Mouse (Mus musculus): ENCODE measurements around the gene Catsper3. TPM values are rescaled to one million over a fixed set of nuclear protein-coding genes. Genes with fewer than 3 reads are reported as not detected.

The Catsper3 gene
- polyA plus RNA-seq, 1 experiment, result not detected

DNA sequence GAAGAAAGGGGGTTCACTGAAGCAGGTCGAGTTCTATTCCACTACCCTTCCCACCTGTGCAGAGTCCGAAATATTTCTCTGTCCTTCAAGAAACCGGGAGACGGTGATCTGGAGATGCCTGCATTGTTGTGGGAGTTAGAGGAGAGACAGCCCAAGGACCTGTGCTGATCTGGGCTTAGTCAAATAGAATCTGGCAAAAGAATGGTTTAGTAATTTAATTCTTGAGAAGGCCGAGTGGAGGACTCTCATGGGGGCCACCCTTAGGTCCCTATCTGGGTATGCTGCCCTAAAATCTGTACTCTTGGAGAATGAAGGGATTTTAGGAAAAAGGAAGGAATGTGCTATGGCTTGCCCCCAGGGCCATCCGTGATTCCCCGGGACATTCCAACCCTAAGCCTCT lies 49.6 kb downstream of the Catsper3 start:
- no peak for TF ChIP-seq GATA1 (IDR thresholded peaks at IDR 0.05; ENCODE audit: low read length)

DNA sequence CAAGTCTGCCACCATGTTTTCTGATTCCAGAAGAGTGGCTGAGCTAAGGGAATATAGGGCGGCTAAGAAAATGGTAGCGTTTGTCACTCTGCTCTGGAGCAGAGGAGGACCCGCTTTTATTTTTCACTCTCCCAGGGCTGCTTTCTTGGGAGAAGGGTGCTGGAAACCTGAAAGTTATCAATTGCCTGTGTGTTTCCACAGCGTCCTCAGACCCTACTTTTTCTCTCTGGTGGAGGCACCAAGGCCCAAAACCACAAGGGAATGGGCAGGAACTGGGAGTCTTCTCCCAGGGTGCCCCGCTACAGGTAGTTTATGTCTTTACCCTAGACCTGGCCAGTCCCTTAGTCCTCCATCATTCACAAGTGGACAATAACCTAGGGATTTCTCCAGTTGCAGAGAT lies 50.3 kb downstream of the Catsper3 start:
- TF ChIP-seq GATA1 (IDR thresholded peaks at IDR 0.05; ENCODE audit: low read length), result no peak

- no peak for TF ChIP-seq GATA1 (IDR thresholded peaks at IDR 0.05; ENCODE audit: low read length)
Observed at GRCm38 (mm10) chr13:55835548-55836097, 51.3 kb downstream of the Catsper3 start.

DNA sequence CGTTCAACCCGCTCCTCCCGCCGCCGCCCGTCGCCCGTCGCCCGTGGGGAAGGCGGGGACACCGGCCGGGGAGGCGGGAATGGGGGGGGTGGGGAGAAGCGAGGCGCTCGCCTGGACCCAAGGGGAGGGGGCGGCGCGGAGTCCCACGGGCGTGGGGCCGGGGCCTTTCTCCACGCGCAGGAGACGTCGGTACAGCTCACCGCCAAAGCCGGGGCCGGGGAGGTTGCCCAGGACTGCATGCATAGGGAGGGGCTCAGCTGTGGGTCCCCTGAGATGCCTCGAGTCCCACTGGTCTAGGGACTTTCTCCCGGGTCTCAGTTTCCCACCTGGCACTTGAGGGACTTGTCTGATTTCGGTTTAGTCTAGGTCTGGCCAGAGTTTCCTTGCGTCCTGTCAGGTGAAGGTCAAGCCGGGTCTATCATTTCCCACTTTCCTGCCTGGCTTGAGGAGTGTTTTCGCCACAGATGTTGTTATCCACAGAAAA lies 51.8 kb downstream of the Catsper3 start, which contains the start of gene Pitx1:
TSS of gene Pitx1 (minus strand) at position 51 of the 484 bp plus-strand sequence.
- TF ChIP-seq GATA1 (IDR thresholded peaks at IDR 0.05; ENCODE audit: low read length), result no peak

DNA sequence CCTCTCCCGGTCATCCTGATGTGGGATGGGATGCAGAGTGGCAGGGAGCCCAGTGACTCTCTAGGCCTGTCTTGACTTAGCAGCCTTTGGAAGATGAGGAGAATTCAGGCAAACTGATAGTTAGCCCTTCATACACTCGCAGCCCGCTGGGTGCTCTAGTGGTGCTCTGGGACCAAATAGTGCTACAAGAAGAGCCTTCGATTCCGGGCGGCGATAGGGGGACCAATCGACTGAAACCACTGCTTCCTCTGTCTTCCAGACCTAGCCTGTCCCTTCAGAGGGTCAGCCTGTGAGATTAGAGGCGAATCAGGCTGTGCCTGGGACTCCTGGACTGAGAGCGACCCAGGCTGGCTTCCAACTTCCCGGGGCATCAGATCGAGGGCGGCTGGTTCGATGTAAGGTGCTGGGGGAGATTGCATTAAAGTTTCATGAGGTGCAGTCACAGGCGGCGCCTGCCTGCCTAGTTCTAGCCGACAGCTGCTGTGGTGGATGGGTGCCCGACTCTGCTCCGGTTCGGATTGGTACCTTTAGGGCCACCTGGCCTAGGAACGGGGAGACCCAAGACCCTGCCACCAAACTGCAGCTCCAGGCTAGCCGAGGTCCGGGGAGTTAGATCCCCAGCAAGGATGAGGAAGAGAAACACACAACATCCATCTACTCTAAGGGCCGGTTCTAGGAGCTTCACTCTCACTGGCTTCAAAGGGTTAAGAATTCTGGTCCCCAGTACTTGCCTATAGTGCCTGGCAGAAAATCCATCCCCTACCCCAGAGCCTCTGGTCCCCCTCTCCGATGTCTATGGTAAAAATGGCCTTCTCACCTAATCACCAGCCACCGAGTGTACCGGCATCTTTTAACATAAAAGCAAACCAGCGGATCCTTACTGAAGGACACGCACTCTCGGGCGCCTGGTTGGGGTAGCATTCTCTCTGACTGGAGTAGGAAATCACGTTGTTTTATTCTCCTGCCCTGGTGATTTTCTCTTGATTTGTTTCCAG lies 52.7 kb downstream of the Catsper3 start:
- TF ChIP-seq GATA1 (IDR thresholded peaks at IDR 0.05; ENCODE audit: low read length), result no peak

- TF ChIP-seq GATA1 (IDR thresholded peaks at IDR 0.05; ENCODE audit: low read length), result no peak
Observed at GRCm38 (mm10) chr13:55840223-55840622, 55.9 kb downstream of the Catsper3 start.

DNA sequence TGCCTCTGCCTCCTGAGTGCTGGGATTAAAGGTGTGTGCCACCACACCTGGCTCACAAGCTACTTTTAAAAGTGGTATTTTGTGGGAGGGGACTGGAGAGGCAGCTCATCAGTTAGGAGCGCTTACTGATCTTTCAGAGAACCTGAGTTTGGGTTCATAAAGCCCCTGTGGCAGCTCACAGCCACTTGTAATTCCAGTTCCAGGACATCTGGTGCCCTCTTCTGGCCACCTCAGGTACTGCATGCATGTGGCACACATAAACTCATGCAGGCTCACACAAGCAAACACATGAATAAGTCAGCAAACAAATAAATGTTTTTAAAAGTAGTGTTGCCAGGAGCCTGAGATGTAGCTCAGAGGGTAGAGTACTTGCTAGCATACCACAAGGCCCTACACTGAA lies 59.3 kb downstream of the Catsper3 start:
- TF ChIP-seq GATA1 (IDR thresholded peaks at IDR 0.05; ENCODE audit: low read length), result no peak

- TF ChIP-seq GATA1 (IDR thresholded peaks at IDR 0.05; ENCODE audit: low read length), result no peak
Observed at GRCm38 (mm10) chr13:55847805-55848204, 63.4 kb downstream of the Catsper3 start.

DNA sequence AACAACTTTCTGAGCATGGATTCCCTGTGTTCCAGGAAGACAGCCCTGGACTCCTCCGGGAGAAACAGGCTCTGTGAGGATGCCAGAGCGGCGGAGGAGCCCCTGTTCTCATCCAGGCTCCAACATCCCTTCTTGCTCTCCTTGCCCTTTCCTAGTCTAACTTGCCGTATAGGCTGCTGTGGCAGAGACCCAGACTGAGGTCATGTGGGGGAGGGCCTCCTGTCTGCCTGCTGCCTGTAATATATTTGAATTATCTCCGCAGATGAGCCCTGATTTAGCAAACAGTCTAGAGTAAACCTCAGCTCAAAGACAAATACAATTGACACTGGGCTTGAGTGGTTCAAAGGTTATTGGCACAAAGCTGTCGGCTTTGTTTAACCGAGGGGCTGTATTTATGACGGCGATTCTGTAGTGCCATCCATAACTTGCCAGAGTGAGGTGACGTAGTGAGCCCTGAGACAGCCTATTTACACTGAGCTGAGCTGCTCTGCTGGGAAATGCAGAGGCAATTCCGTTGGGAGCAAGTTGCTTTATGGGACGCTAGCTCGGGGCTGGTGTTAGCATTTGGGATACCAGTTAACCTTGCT lies 64.3 kb downstream of the Catsper3 start:
- TF ChIP-seq GATA1 (IDR thresholded peaks at IDR 0.05; ENCODE audit: low read length), result no peak

DNA sequence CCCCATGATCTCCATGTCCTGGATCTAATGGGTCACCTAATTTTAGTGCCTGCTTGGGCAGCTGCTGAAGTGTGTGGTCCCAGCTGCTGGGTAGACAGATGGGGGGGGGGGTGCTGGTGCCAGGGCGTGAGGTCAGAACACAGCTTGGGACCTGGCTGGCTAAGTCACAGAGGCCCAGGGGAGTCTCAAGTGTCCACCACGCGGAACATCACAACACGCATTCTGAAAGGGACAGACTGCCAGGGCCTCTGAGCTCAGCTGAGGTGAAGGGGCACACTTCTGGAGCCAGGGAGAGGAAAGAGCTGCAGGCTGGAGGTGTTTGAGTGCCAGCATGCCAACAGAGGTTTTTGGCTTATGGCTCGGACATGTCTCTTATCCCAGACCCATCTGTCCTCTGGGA lies 66.4 kb downstream of the Catsper3 start:
- no peak for TF ChIP-seq GATA1 (IDR thresholded peaks at IDR 0.05; ENCODE audit: low read length)

DNA sequence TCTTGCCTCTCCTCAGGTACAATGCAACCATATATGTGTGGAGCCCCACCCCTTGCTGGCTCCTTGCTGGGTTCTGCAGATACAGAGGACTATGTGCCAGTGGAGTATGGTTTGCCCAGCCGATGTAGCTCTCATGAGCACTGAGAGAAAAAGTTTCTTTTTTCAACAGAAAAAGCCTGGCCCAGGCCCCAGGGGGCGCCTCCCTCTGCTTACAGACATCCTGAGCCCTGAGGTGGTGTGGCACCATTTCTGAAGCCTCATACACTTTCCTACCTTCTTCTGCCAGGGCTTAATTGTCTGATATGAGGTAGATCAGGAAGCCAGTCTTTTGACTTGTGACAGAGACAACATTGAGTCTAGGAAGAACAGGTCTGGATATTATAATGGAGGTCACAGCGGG lies 67.8 kb downstream of the Catsper3 start:
- no peak for TF ChIP-seq GATA1 (IDR thresholded peaks at IDR 0.05; ENCODE audit: low read length)

DNA sequence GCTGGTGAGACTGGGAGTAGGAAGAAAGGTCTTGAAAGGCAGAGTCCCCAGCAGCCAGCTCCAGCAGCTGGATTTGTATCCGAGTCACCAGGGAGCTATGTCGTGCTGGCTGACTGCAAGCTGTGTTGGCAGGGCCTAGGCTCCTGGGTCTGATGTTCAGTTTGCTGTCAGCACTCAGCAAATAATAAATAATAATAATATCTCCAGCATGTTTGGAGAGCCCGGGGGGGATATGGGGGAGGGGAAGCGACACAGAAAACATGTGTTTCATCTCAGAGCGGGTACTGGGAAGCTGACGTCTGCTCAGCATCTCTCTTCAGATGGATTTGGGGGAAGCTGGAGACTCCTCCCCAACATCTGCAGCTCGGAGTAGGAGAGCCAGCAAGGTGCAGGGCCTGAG lies 71.4 kb downstream of the Catsper3 start:
- no peak for TF ChIP-seq GATA1 (IDR thresholded peaks at IDR 0.05; ENCODE audit: low read length)

GRCm38 (mm10) chr13:55858463-55858862 lies 74.1 kb downstream of the Catsper3 start:
- TF ChIP-seq GATA1 (IDR thresholded peaks at IDR 0.05; ENCODE audit: low read length), result no peak

Other genes starting within 250 kb of the Catsper3 start
- 82.6 and 88.1 TPM in 2 replicates for gene Ddx41, start 247.9 kb upstream of the Catsper3 start, polyA plus RNA-seq (2012)
- gene Fam193b, start 213.4 kb upstream of the Catsper3 start, polyA plus RNA-seq (2012), result 47.5 and 48.5 TPM in 2 replicates
- 180 and 194 TPM in 2 replicates for gene Tmed9, start 210.8 kb upstream of the Catsper3 start, polyA plus RNA-seq (2012)
- gene B4galt7, start 184.7 kb upstream of the Catsper3 start, polyA plus RNA-seq (2012), result 21.0 and 22.2 TPM in 2 replicates
- 27.0 and 31.7 TPM in 2 replicates for gene Caml, start 161.6 kb upstream of the Catsper3 start, polyA plus RNA-seq (2012)
- gene Ddx46, start 149.5 kb upstream of the Catsper3 start, polyA plus RNA-seq (2012), result 40.6 and 42.0 TPM in 2 replicates
- 19.5 and 22.1 TPM in 2 replicates for gene B230219D22Rik, start 91.4 kb upstream of the Catsper3 start, polyA plus RNA-seq (2012)
- 17.7 and 21.8 TPM in 2 replicates for gene Txndc15, start 69.9 kb upstream of the Catsper3 start, polyA plus RNA-seq (2012)
- 44.8 and 62.5 TPM in 2 replicates for gene Pcbd2, start 57.2 kb upstream of the Catsper3 start, polyA plus RNA-seq (2012)
- not detected in 2 replicates for gene Pitx1, start 51.6 kb downstream of the Catsper3 start, polyA plus RNA-seq (2012)

Measured in G1E-ER4 (cell line).